Comparison of ENCODE assay signal across 8 mouse cellular contexts in genomic region chr8:116993095-116993867, GRCm38 (mm10). TPM values are rescaled to one million over a fixed set of nuclear protein-coding genes. Genes with fewer than 3 reads are reported as not detected.
DNase-seq lines count a peak whose midpoint lies in the region; ATAC-seq and TF ChIP-seq lines count a peak whose summit lies in the region.

Gene Gcsh (minus strand): TSS chr8:116993537.

- peak within 1 kb of the TSS; percentile 75 for H3K4me3 ChIP-seq in heart, embryonic 12.5 days
- peak within 1 kb of the TSS; percentile 71 for H3K4me3 ChIP-seq in kidney, postnatal 0 days (replicated peaks; ENCODE audit: low read depth, low read length)
- peak within 1 kb of the TSS; percentile 67 for H3K4me3 ChIP-seq in liver, embryonic 11.5 days (ENCODE audit: low read depth, low read length)
- H3K4me3 ChIP-seq in stomach, embryonic 14.5 days (ENCODE audit: low read depth, low read length) = peak within 1 kb of the TSS; percentile 67

- 0% methylated on average over 56 of the region's 56 CpGs for WGBS in heart, embryonic 12.5 days
- under 1% methylated on average over 56 of the region's 56 CpGs for WGBS in kidney, postnatal 0 days
- under 1% methylated on average over 56 of the region's 56 CpGs for WGBS in liver, embryonic 11.5 days
- WGBS in stomach, embryonic 14.5 days = under 1% methylated on average over 56 of the region's 56 CpGs

- no peak for TF ChIP-seq CTCF in kidney, postnatal 0 days (IDR thresholded peaks at IDR 0.05; ENCODE audit: low read depth)

- no peaks in the 10 kb centered on the region for H3K9me3 ChIP-seq in heart, embryonic 12.5 days (replicated peaks)
- H3K9me3 ChIP-seq in kidney, postnatal 0 days (replicated peaks; ENCODE audit: low read length) = no peaks in the 10 kb centered on the region
- H3K9me3 ChIP-seq in liver, embryonic 11.5 days (ENCODE audit: control insufficient read depth, low read length) = no peaks in the 10 kb centered on the region
- H3K9me3 ChIP-seq in stomach, embryonic 14.5 days (ENCODE audit: control insufficient read depth, low read depth, low read length) = no peaks in the 10 kb centered on the region

- H3K9ac ChIP-seq in heart, embryonic 12.5 days = peak within 1 kb of the TSS; percentile 79
- H3K9ac ChIP-seq in kidney, postnatal 0 days (ENCODE audit: low read depth, low read length) = peak within 1 kb of the TSS; percentile 73
- peak within 1 kb of the TSS; percentile 68 for H3K9ac ChIP-seq in liver, embryonic 11.5 days (ENCODE audit: low read depth, low read length)
- H3K9ac ChIP-seq in stomach, embryonic 14.5 days (replicated peaks; ENCODE audit: low read depth, low read length) = peak within 1 kb of the TSS; percentile 34; the same call in 1 of the 2 replicates

- H3K4me2 ChIP-seq in heart, embryonic 12.5 days = peak within 1 kb of the TSS; percentile 95
- H3K4me2 ChIP-seq in kidney, postnatal 0 days (ENCODE audit: low read length) = peak within 1 kb of the TSS; percentile 91
- H3K4me2 ChIP-seq in liver, embryonic 11.5 days = peak within 1 kb of the TSS; percentile 95
- H3K4me2 ChIP-seq in stomach, embryonic 14.5 days (replicated peaks; ENCODE audit: low read depth, low read length) = peak within 1 kb of the TSS; percentile 92

- peak; percentile 98 for DNase-seq in CD4-positive helper T cell, adult 2 months (ENCODE audit: low read depth, low spot score)
- DNase-seq in brain, embryonic 18.5 days (ENCODE audit: low read depth, low spot score) = peak; percentile 93
- peak; percentile 99 for DNase-seq in kidney, postnatal 0 days (ENCODE audit: low spot score)
- DNase-seq in liver, embryonic 11.5 days (ENCODE audit: low spot score) = peak; percentile 99
- DNase-seq in naive thymus-derived CD4-positive, alpha-beta T cell, adult 2 months (ENCODE audit: low read depth) = peak; percentile 97

- peak within 1 kb of the TSS; percentile 67 for H3K27ac ChIP-seq in heart, embryonic 12.5 days (ENCODE audit: poor library complexity, severe bottlenecking)
- H3K27ac ChIP-seq in kidney, postnatal 0 days = peak within 1 kb of the TSS; percentile 87
- peak within 1 kb of the TSS; percentile 46 for H3K27ac ChIP-seq in liver, embryonic 11.5 days (ENCODE audit: low read depth, low read length)
- peak within 1 kb of the TSS; percentile 52; the same call in 1 of the 2 replicates for H3K27ac ChIP-seq in stomach, embryonic 14.5 days (ENCODE audit: low read length)

- H3K27me3 ChIP-seq in heart, embryonic 12.5 days (replicated peaks) = no peaks in the 10 kb centered on the region
- no peaks in the 10 kb centered on the region for H3K27me3 ChIP-seq in kidney, postnatal 0 days (ENCODE audit: insufficient read depth, low read length)
- H3K27me3 ChIP-seq in liver, embryonic 11.5 days (replicated peaks; ENCODE audit: control insufficient read depth, insufficient read depth, low read length) = no peaks in the 10 kb centered on the region
- no peaks in the 10 kb centered on the region for H3K27me3 ChIP-seq in stomach, embryonic 14.5 days (ENCODE audit: control insufficient read depth, insufficient read depth, low read length)

- peak; percentile 99 for ATAC-seq in erythroid progenitor cell, adult 5-6 weeks (replicated peaks; ENCODE audit: low FRiP score, poor library complexity, severe bottlenecking)
- peak; percentile 100 for ATAC-seq in heart, embryonic 12.5 days (ENCODE audit: insufficient number of reproducible peaks, low FRiP score)
- peak; percentile 99 for ATAC-seq in kidney, postnatal 0 days (replicated peaks; ENCODE audit: low FRiP score, low read depth)
- ATAC-seq in liver, embryonic 11.5 days (replicated peaks; ENCODE audit: low FRiP score) = peak; percentile 100
- peak; percentile 100 for ATAC-seq in stomach, embryonic 14.5 days (ENCODE audit: insufficient number of reproducible peaks, insufficient read depth, low FRiP score, low read depth)

- H3K36me3 ChIP-seq in heart, embryonic 12.5 days = peaks cover 11% of the 10 kb centered on the region; the same call in 1 of the 2 replicates
- 0 out of 2 replicates have a peak, but pooled peaks cover 6% of the 10 kb centered on the region for H3K36me3 ChIP-seq in kidney, postnatal 0 days (ENCODE audit: insufficient read depth, low read length)
- H3K36me3 ChIP-seq in liver, embryonic 11.5 days (ENCODE audit: control insufficient read depth, insufficient read depth, low read length) = 0 out of 2 replicates have a peak, but pooled peaks cover 2% of the 10 kb centered on the region
- H3K36me3 ChIP-seq in stomach, embryonic 14.5 days (ENCODE audit: control insufficient read depth, insufficient read depth, low read length) = no peaks in the 10 kb centered on the region; the same call in 1 of the 2 replicates

- peaks cover 10% of the 10 kb centered on the region for H3K4me1 ChIP-seq in heart, embryonic 12.5 days (replicated peaks)
- H3K4me1 ChIP-seq in kidney, postnatal 0 days (replicated peaks; ENCODE audit: insufficient read depth, low read length) = 0 out of 2 replicates have a peak, but pooled peaks cover 8% of the 10 kb centered on the region
- H3K4me1 ChIP-seq in liver, embryonic 11.5 days (replicated peaks; ENCODE audit: control insufficient read depth, insufficient read depth, low read length) = peaks cover 8% of the 10 kb centered on the region
- H3K4me1 ChIP-seq in stomach, embryonic 14.5 days (ENCODE audit: control insufficient read depth, insufficient read depth, low read length) = peaks cover 6% of the 10 kb centered on the region

RNA-seq across cellular contexts. Expression of gene Gcsh, which starts in this region (rescaled TPM):
- 2.2 and 2.5 TPM in 2 replicates for total RNA-seq in erythroid progenitor cell, adult 5-6 weeks (2015; ENCODE audit: low replicate concordance)
- total RNA-seq in erythroid progenitor cell, adult 5-6 weeks (2017; ENCODE audit: low replicate concordance) = 4.6 and 4.9 TPM in 2 replicates
- 69.9 and 75.4 TPM in 2 replicates for polyA plus RNA-seq in heart, embryonic 12.5 days (2016; fragmentation: Nextera tagmentation; extraction: Ambion mirVana)
- 233 and 239 TPM in 2 replicates for polyA plus RNA-seq in kidney, postnatal 0 days (2015; fragmentation: Nextera tagmentation; extraction: Ambion mirVana)
- polyA plus RNA-seq in liver, embryonic 11.5 days (2014; fragmentation: Nextera tagmentation; extraction: Ambion mirVana) = 147 and 149 TPM in 2 replicates
- polyA plus RNA-seq in stomach, embryonic 14.5 days (2014; fragmentation: Nextera tagmentation; extraction: Ambion mirVana) = 143 and 152 TPM in 2 replicates

Comparison
In these comparisons a context has a peak if more than half of its experiments do, and no peak if none do; other contexts are left out.
1. Peak in every context shown above with its lines: DNase-seq, ATAC-seq, H3K4me3 ChIP-seq and H3K27ac ChIP-seq.